Mouse (Mus musculus): ENCODE measurements around the gene Stk26. TPM values are rescaled to one million over a fixed set of nuclear protein-coding genes. Genes with fewer than 3 reads are reported as not detected.

Stk26 gene
- polyA plus RNA-seq, 1 experiment from 2014 or later: 3.0 TPM

DNA sequence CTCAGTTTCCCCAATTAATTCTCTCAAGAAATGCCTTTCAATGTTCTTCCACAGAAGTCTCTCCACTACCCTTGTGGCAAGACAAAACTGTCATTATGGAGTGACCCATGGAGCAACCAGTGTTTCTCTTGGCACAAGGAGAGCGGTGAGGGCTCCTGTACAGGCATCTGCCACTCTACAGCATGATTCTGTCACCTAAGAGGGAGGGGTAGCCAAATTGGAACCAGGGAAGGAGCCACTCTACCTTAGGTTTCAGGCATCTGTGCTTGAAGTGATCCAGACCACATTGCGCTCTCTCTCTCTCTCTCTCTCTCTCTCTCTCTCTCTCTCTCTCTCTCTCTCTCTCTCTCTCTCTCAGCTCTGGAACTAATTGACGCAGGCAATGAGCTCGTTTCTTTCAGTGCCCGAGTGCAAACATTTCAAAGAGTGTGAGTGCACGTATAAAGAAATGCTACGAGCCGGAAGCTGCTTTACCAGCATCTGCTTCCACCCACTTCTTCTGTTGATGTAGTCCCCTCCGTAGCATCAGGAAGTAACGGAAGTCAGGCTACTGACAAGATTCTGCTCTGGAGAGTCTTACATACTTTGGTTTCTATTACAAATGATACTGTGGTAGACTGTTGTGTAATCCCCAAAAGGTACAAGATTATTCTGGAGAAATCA lies 4.7 kb upstream of the Stk26 start:
- H3K4me2 ChIP-seq (ENCODE audit: low read depth, low read length, severe bottlenecking): no peak overlapping the region
- DNase-seq (ENCODE audit: low spot score): no peak
- no peak overlapping the region for H3K9ac ChIP-seq (ENCODE audit: low read length)
- no peak overlapping the region for H3K4me3 ChIP-seq (ENCODE audit: low read depth, low read length)
- no peaks in the 10 kb centered on the region for H3K36me3 ChIP-seq (ENCODE audit: control insufficient read depth, insufficient read depth, low read length)
- no peaks in the 10 kb centered on the region for H3K9me3 ChIP-seq (ENCODE audit: control insufficient read depth, low read length)
- WGBS: 68% methylated on average over 10 of the region's 10 CpGs
- no peaks in the 10 kb centered on the region; the same call in none of the 2 replicates for H3K27me3 ChIP-seq (ENCODE audit: control insufficient read depth, insufficient read depth, low read length)
- H3K4me1 ChIP-seq (replicated peaks; ENCODE audit: control insufficient read depth, insufficient read depth, low read length): no peaks in the 10 kb centered on the region
- ATAC-seq (replicated peaks; ENCODE audit: low FRiP score): no peak
- H3K27ac ChIP-seq (ENCODE audit: low read depth, low read length): no peak overlapping the region

GRCm38 (mm10) chrX:50841587-50841986 lies 740 bp downstream of the Stk26 start:
- peak; percentile 52 for DNase-seq (ENCODE audit: low spot score)
- H3K27me3 ChIP-seq (ENCODE audit: control insufficient read depth, insufficient read depth, low read length): peaks cover 5% of the 10 kb centered on the region
- WGBS: 29% methylated on average over 22 of the region's 23 CpGs

GRCm38 (mm10) chrX:50842046-50842445 lies 1.2 kb downstream of the Stk26 start:
- Histone ChIP-seq H3K36me3 (ENCODE audit: control insufficient read depth, insufficient read depth, low read length) (no peaks in the 10 kb centered on the region), H3K4me3 (ENCODE audit: low read depth, low read length) (peak overlapping the region; percentile 41; the same call in 1 of the 2 replicates), H3K27ac (ENCODE audit: low read depth, low read length) (no peak overlapping the region), H3K9ac (ENCODE audit: low read length) (no peak overlapping the region), H3K4me1 (replicated peaks; ENCODE audit: control insufficient read depth, insufficient read depth, low read length) (no peaks in the 10 kb centered on the region), H3K27me3 (ENCODE audit: control insufficient read depth, insufficient read depth, low read length) (peaks cover 5% of the 10 kb centered on the region), H3K9me3 (ENCODE audit: control insufficient read depth, low read length) (no peaks in the 10 kb centered on the region), H3K4me2 (ENCODE audit: low read depth, low read length, severe bottlenecking) (peak overlapping the region; percentile 72; the same call in 1 of the 2 replicates)
- ATAC-seq (replicated peaks; ENCODE audit: low FRiP score) (no peak), DNase-seq (ENCODE audit: low spot score) (no peak)
- WGBS: 44% methylated on average over 9 of the region's 9 CpGs

More at GRCm38 (mm10) chrX:50841587-50841986, 740 bp downstream of the Stk26 start:
- Histone ChIP-seq H3K27ac (ENCODE audit: low read depth, low read length) (no peak overlapping the region), H3K4me1 (replicated peaks; ENCODE audit: control insufficient read depth, insufficient read depth, low read length) (no peaks in the 10 kb centered on the region), H3K4me2 (ENCODE audit: low read depth, low read length, severe bottlenecking) (peak overlapping the region; percentile 72), H3K9me3 (ENCODE audit: control insufficient read depth, low read length) (no peaks in the 10 kb centered on the region), H3K36me3 (ENCODE audit: control insufficient read depth, insufficient read depth, low read length) (no peaks in the 10 kb centered on the region), H3K4me3 (ENCODE audit: low read depth, low read length) (peak overlapping the region; percentile 41), H3K9ac (ENCODE audit: low read length) (peak overlapping the region; percentile 43)
- ATAC-seq (replicated peaks; ENCODE audit: low FRiP score): peak; percentile 53; the same call in 1 of the 2 replicates

GRCm38 (mm10) chrX:50850428-50851184 lies 9.8 kb downstream of the Stk26 start:
- Histone ChIP-seq H3K27me3 (ENCODE audit: control insufficient read depth, insufficient read depth, low read length) (no peaks in the 10 kb centered on the region), H3K36me3 (ENCODE audit: control insufficient read depth, insufficient read depth, low read length) (no peaks in the 10 kb centered on the region), H3K4me1 (replicated peaks; ENCODE audit: control insufficient read depth, insufficient read depth, low read length) (no peaks in the 10 kb centered on the region), H3K4me2 (ENCODE audit: low read depth, low read length, severe bottlenecking) (no peak overlapping the region), H3K4me3 (ENCODE audit: low read depth, low read length) (no peak overlapping the region), H3K9me3 (ENCODE audit: control insufficient read depth, low read length) (no peaks in the 10 kb centered on the region), H3K9ac (ENCODE audit: low read length) (no peak overlapping the region), H3K27ac (ENCODE audit: low read depth, low read length) (no peak overlapping the region)
- ATAC-seq (replicated peaks; ENCODE audit: low FRiP score): no peak
- DNase-seq (ENCODE audit: low spot score): no peak
- 83% methylated on average over 6 of the region's 6 CpGs for WGBS

DNA sequence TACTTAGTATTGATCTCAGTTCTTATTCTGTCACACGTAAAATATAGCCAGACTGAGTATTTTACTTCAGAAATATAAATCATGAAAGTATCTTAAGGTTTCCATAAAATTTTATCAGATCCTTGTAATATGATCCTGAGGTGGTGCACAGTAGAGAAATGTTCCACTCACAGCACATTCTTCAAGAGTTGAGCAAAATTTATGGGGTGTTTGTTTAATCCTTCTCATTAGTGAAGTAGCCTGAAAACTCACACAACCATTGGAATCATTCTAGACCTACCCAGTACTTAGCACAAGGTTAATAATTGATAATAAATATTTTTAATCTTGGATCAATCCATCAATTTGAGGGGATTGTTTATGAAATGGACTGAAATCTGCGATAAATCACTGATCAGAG lies 22.9 kb downstream of the Stk26 start:
- H3K36me3 ChIP-seq (ENCODE audit: control insufficient read depth, insufficient read depth, low read length): no peaks in the 10 kb centered on the region
- no peak for DNase-seq (ENCODE audit: low spot score)
- no peak for ATAC-seq (replicated peaks; ENCODE audit: low FRiP score)
- H3K9ac ChIP-seq (ENCODE audit: low read length): no peak overlapping the region
- no peaks in the 10 kb centered on the region for H3K9me3 ChIP-seq (ENCODE audit: control insufficient read depth, low read length)
- H3K27ac ChIP-seq (ENCODE audit: low read depth, low read length): no peak overlapping the region
- 67% methylated on average over 2 of the region's 2 CpGs for WGBS
- H3K4me2 ChIP-seq (ENCODE audit: low read depth, low read length, severe bottlenecking): no peak overlapping the region
- no peaks in the 10 kb centered on the region for H3K4me1 ChIP-seq (replicated peaks; ENCODE audit: control insufficient read depth, insufficient read depth, low read length)
- no peaks in the 10 kb centered on the region for H3K27me3 ChIP-seq (ENCODE audit: control insufficient read depth, insufficient read depth, low read length)
- H3K4me3 ChIP-seq (ENCODE audit: low read depth, low read length): no peak overlapping the region

DNA sequence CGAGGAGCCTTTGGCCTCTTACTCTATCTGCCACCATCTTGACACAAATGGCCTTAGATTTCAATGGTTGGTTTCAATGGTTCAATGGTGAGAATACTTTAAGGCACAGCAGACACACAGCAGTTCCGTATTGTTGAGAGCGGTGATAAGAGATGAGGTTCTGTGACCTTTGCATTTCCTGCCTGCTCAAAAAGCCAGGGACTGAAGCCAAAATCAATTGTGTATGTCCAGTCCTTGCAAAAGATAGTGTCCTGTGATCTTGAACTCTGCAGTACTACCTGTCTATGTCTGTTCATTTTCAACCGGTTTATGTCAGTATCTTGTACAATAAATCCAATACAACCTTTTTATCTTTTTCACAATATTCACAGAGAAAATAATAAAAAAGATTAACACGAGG lies 23.9 kb downstream of the Stk26 start:
- H3K4me2 ChIP-seq (ENCODE audit: low read depth, low read length, severe bottlenecking): no peak overlapping the region
- H3K27ac ChIP-seq (ENCODE audit: low read depth, low read length): no peak overlapping the region
- no peak for ATAC-seq (replicated peaks; ENCODE audit: low FRiP score)
- no peaks in the 10 kb centered on the region for H3K9me3 ChIP-seq (ENCODE audit: control insufficient read depth, low read length)
- no peaks in the 10 kb centered on the region for H3K27me3 ChIP-seq (ENCODE audit: control insufficient read depth, insufficient read depth, low read length)
- H3K9ac ChIP-seq (ENCODE audit: low read length): no peak overlapping the region
- no peaks in the 10 kb centered on the region for H3K4me1 ChIP-seq (replicated peaks; ENCODE audit: control insufficient read depth, insufficient read depth, low read length)
- no peak overlapping the region for H3K4me3 ChIP-seq (ENCODE audit: low read depth, low read length)
- H3K36me3 ChIP-seq (ENCODE audit: control insufficient read depth, insufficient read depth, low read length): no peaks in the 10 kb centered on the region
- DNase-seq (ENCODE audit: low spot score): no peak
- 85% methylated on average over 5 of the region's 5 CpGs for WGBS

- H3K27ac ChIP-seq (ENCODE audit: low read depth, low read length): no peak overlapping the region
- no peak for DNase-seq (ENCODE audit: low spot score)
- H3K27me3 ChIP-seq (ENCODE audit: control insufficient read depth, insufficient read depth, low read length): no peaks in the 10 kb centered on the region
- no peak overlapping the region for H3K4me2 ChIP-seq (ENCODE audit: low read depth, low read length, severe bottlenecking)
- ATAC-seq (replicated peaks; ENCODE audit: low FRiP score): no peak
- no peaks in the 10 kb centered on the region for H3K36me3 ChIP-seq (ENCODE audit: control insufficient read depth, insufficient read depth, low read length)
- no peak overlapping the region for H3K4me3 ChIP-seq (ENCODE audit: low read depth, low read length)
- H3K4me1 ChIP-seq (replicated peaks; ENCODE audit: control insufficient read depth, insufficient read depth, low read length): no peaks in the 10 kb centered on the region
- H3K9me3 ChIP-seq (ENCODE audit: control insufficient read depth, low read length): no peaks in the 10 kb centered on the region
- WGBS: 87% methylated on average over 6 of the region's 6 CpGs
- H3K9ac ChIP-seq (ENCODE audit: low read length): no peak overlapping the region
These were observed 33.6 kb downstream of the Stk26 start for GRCm38 (mm10) chrX:50874246-50875002.

- H3K4me3 ChIP-seq (ENCODE audit: low read depth, low read length): no peak overlapping the region
- ATAC-seq (replicated peaks; ENCODE audit: low FRiP score) (no peak), DNase-seq (ENCODE audit: low spot score) (no peak)
- no peak overlapping the region for H3K9ac ChIP-seq (ENCODE audit: low read length)
- H3K27ac ChIP-seq (ENCODE audit: low read depth, low read length): no peak overlapping the region
- H3K36me3 ChIP-seq (ENCODE audit: control insufficient read depth, insufficient read depth, low read length): no peaks in the 10 kb centered on the region
- H3K27me3 ChIP-seq (ENCODE audit: control insufficient read depth, insufficient read depth, low read length): no peaks in the 10 kb centered on the region
- H3K4me1 ChIP-seq (replicated peaks; ENCODE audit: control insufficient read depth, insufficient read depth, low read length): no peaks in the 10 kb centered on the region
- no peaks in the 10 kb centered on the region for H3K9me3 ChIP-seq (ENCODE audit: control insufficient read depth, low read length)
- 86% methylated on average over 2 of the region's 2 CpGs for WGBS
- H3K4me2 ChIP-seq (ENCODE audit: low read depth, low read length, severe bottlenecking): no peak overlapping the region
These were observed 47.2 kb downstream of the Stk26 start for GRCm38 (mm10) chrX:50887999-50888398.
